ENCODE assay signal across 11 mouse cellular contexts in genomic region chr9:69010886-69011285, GRCm38 (mm10).
DNase-seq lines count a peak whose midpoint lies in the region; ATAC-seq and TF ChIP-seq lines count a peak whose summit lies in the region.
"Had no signal": no experiment of that assay in that cellular context is flagged by ENCODE, and none has a peak within 500 bp of the region (broad histone marks: within the 10 kb centered on the region; RNA-seq: fewer than 3 reads in every experiment).

No protein-coding gene starts in this region.

- H3K9ac ChIP-seq in liver, postnatal 0 days (replicated peaks): no peak overlapping the region
- H3K9ac ChIP-seq: embryonic facial prominence, embryonic 13.5 days; neural tube, embryonic 12.5 days had no signal

- no peaks in the 10 kb centered on the region for H3K27me3 ChIP-seq in liver, postnatal 0 days (ENCODE audit: insufficient read depth, low read length)
- H3K27me3 ChIP-seq: embryonic facial prominence, embryonic 13.5 days; neural tube, embryonic 12.5 days had no signal

- no peaks in the 10 kb centered on the region for H3K36me3 ChIP-seq in liver, postnatal 0 days (replicated peaks; ENCODE audit: insufficient read depth, low read length)
- H3K36me3 ChIP-seq: embryonic facial prominence, embryonic 13.5 days; G1E; neural tube, embryonic 12.5 days had no signal

- WGBS in liver, postnatal 0 days (ENCODE audit: insufficient replicate concordance): 57% methylated on average over 5 of the region's 5 CpGs

- H3K4me3 ChIP-seq in liver, postnatal 0 days (ENCODE audit: low read depth, low read length): no peak overlapping the region
- H3K4me3 ChIP-seq: embryonic facial prominence, embryonic 13.5 days; neural tube, embryonic 12.5 days had no signal

- ATAC-seq in liver, postnatal 0 days: peak; percentile 63

- no peak for TF ChIP-seq CTCF in liver, postnatal 0 days (IDR thresholded peaks at IDR 0.05; ENCODE audit: low read depth)

- no peak overlapping the region for H3K27ac ChIP-seq in liver, postnatal 0 days (ENCODE audit: low read depth)
- H3K27ac ChIP-seq: embryonic facial prominence, embryonic 13.5 days; neural tube, embryonic 12.5 days had no signal

- 0 out of 2 replicates have a peak, but pooled peaks have one; percentile 8 for TF ChIP-seq EP300 in liver, postnatal 0 days (IDR thresholded peaks at IDR 0.05; ENCODE audit: low read depth)

- H3K9me3 ChIP-seq in liver, postnatal 0 days (ENCODE audit: low read length): no peaks in the 10 kb centered on the region
- H3K9me3 ChIP-seq: embryonic facial prominence, embryonic 13.5 days; neural tube, embryonic 12.5 days had no signal

- no peak overlapping the region for H3K4me2 ChIP-seq in liver, postnatal 0 days (ENCODE audit: low read depth, low read length)
- H3K4me2 ChIP-seq: embryonic facial prominence, embryonic 13.5 days; neural tube, embryonic 12.5 days had no signal

- 0 out of 2 replicates have a peak, but pooled peaks cover 2% of the 10 kb centered on the region for H3K4me1 ChIP-seq in liver, postnatal 0 days (ENCODE audit: insufficient read depth)
- H3K4me1 ChIP-seq: embryonic facial prominence, embryonic 13.5 days; neural tube, embryonic 12.5 days had no signal

- DNase-seq in liver, postnatal 0 days: peak; percentile 65
- DNase-seq in liver: no peak
- DNase-seq in cerebellum, adult 18-20 months: peak; percentile 64 to 70
- peak; percentile 33 for DNase-seq in heart, postnatal 4 days
- DNase-seq in skeletal muscle tissue, adult 2 months (ENCODE audit: low read depth, low spot score): peak; percentile 65
- DNase-seq in right cerebral cortex, postnatal 14 days: no peak
- no peak for DNase-seq in left cerebral cortex, adult 18-20 months (ENCODE audit: low spot score in 2 of 2)
- DNase-seq: thymus, postnatal 4 days had no signal

Comparison
In these comparisons a context has a peak if more than half of its experiments do, and no peak if none do; other contexts are left out.
1. DNase-seq: peak in liver, postnatal 0 days (single experiment), cerebellum, adult 18-20 months (2 of 2), heart, postnatal 4 days (single experiment) and skeletal muscle tissue, adult 2 months (single experiment); none in liver (single experiment), right cerebral cortex, postnatal 14 days (single experiment) and left cerebral cortex, adult 18-20 months (0 of 2).